Mouse (Mus musculus) lung, postnatal 0 days (tissue): ENCODE results near the gene Ttc39d.

Source experiments
- CTCF ChIP-seq: IDR thresholded peaks from 2 replicates; pipeline ENCODE4 v1.5.1; 2016; ENCODE audit warnings: antibody characterized with exemption, mild to moderate bottlenecking
- EP300 ChIP-seq: IDR thresholded peaks from 2 replicates; pipeline ENCODE4 v1.6.1; 2016; ENCODE audit warnings: antibody characterized with exemption, mild to moderate bottlenecking, control low read depth

DNA sequence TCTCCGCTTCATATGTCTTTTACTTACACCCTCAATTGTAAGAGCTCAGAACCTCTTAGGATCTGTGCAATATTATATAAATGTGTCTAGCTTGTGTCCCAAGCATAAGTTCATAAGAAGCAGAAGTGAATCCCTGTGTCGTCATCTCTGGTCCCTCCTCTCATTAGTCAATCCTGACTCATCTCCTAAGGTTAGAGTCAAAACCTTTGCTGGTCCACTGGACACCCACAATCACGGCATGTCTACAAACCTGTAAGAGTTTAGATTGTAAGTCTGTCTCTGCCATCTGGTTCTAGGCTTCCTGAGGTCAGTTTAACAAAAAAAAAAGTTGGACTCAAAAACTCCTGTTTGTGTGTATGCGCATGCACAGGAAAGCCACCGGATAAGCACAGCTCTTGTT is 34.5 kb upstream of the Ttc39d start:
- TF ChIP-seq CTCF, result no peak
- TF ChIP-seq EP300, result no peak
